Mouse (Mus musculus) cerebellum, adult (tissue): ENCODE measurements around the gene Fbxw2.
"Not testable (repeated sequence)": the region's sequence is repeated elsewhere in the genome, so short reads cannot be mapped to it uniquely, and the experiment has no call there.

Experiments used
- ATAC-seq: cut with Nextera tagmentation; 2 replicates; pipeline ENCODE4 v1.9.2; 2017; ENCODE audit warnings: mild to moderate bottlenecking, moderate library complexity, mixed read lengths; ENCODE audit not compliant: insufficient number of reproducible peaks, low FRiP score, low TSS enrichment

The Fbxw2 gene

DNA sequence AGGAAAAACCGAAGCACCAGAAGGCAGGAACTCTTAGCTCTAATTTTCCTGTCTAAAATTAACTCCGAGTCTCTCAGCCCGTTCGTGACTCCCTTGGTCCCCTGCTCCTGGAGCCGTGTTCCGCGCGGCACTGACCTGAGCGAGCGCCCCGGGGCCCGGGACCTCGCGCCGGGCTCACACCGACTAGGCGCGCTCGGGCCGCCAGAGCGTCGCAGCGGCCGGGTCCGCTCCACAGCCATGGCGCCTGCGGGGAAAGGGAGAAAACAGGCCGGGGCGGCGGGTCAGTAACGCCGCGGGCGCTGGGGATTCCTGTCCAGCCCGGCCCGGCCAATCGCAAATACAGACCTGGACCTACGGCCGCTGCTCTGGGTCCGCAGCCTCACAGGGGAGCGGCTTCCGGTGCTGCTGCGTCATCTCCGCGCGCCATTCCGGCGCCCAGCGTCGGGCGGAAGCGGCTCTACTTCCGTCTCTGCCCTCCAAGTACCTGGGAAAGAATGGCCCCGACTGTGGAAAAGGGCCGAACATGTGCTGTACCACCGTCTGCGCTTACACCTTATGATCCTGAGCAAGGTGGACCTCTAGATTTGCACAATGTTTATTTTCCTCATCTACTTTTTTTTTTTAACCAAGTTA is at the start of gene Fbxw2:
Gene Fbxw2 (minus strand): TSS at position 485 of the 633 bp plus-strand sequence.
- ATAC-seq: peak; percentile 97

DNA sequence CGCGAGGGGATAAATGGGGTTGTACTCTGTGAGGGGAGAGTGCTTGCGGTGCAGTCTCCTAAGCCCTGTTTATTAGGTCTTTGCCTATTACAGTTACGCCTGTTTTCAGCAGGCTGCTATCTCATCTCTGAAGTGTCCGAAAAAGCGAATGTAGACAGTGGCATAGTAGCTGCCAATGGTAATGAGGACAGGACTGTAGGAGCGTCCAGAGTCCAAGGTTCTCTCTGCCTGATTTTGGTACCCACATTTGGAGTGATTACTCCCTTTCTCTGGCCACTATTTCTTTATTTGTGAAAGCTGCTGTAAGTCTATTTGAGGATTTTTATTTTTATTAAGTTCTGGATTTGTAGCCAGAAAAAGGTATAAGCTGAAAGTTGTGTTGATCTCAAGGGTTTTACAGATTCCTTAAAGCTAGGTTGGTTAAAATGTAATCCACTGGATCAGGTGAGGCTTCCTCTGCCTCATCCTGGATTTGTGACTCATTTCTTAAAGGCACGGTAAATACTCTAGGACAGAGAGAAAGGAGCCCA is 48.8 kb upstream of the Fbxw2 start, which contains the start of gene Psmd5:
Gene Psmd5 (minus strand): TSS at position 153 of the 530 bp plus-strand sequence.
- no peak for ATAC-seq

DNA sequence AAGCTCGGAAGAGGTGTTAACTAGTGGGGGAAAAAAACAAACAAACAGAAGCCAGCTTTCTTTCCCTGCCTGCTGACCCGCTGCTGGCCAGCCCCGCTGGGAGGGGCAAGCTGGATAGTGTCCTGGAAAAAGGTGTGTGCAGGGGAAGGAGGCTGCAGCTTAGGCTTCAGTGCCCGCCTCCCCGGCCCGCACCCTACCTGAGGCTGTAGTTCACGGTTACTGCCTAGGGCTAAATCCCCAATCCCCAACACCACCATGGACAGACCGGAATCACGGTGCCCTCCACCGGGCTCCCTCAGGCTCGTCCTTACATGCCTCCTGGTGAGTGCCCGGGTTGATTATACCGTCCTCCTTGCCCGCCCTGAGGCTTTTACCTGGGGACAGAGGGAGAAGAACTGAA is 48.2 kb upstream of the Fbxw2 start, which contains the start of gene Cutal:
Gene Cutal (plus strand): TSS at position 126 of the 400 bp plus-strand sequence.
- ATAC-seq: no peak

DNA sequence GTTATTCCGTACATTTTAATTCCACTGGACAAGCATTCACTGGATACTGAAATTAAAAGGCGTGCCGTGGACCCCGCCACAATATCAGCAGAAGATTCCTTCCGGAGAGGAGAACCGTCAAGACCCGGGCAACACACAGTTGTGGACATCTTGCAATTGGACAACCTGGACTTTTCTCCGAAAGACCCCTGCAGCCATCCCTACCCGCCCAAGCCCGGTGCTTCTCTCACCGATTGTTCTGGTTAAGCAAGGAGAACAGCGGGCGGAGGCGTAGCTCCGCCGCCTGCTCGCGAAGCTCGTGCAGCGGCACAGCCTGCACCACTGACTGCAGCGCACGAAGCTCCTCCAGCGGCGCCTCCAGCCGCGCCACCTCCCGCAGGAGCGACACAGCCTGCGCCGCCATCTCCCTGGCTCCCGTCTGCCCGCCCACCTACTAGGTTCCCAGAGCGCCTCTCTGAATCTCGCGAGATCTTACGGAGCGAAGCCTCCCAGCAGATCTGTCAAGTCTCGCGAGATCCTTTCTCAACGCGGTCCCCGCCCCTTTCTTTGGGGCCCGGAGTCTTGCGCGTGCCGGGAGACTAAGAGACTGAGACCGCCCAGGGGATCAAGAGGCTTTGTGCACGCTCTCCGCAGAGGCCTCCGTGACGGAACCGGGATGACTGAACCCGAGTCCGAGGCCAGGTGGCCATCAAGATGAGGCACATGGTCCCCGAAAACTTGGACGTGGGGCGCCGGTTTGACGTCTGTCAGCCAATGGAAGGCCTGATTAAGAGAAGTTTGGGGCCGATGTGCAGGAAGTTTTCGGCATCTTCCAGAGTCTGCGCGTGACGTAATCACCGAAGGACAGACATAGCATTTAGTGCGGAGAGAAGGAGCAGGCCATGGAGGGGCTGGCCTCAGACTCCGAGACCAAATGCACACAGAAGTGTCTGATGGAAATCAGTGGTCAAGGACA is 44.7 kb upstream of the Fbxw2 start:
- peak; percentile 98 for ATAC-seq

DNA sequence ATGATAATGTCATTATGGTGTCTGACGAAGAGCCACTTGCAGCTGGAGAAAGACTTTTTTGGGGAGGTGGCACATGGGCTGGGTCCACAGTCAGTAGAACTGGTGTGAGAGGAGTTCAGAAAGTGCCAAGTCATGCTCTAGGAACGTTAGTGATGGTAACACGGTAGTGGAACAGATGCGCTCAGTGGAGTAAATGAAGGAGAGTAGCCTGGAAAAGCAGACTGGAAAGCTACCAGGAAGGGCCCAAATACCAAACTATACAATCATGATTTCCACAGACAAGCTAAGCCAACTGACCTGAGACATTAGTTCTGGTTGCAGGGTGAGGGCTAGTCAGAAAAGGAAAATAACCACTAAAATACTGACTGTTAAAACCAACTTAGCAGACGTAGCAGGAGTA is 43.6 kb upstream of the Fbxw2 start:
- ATAC-seq: no peak

DNA sequence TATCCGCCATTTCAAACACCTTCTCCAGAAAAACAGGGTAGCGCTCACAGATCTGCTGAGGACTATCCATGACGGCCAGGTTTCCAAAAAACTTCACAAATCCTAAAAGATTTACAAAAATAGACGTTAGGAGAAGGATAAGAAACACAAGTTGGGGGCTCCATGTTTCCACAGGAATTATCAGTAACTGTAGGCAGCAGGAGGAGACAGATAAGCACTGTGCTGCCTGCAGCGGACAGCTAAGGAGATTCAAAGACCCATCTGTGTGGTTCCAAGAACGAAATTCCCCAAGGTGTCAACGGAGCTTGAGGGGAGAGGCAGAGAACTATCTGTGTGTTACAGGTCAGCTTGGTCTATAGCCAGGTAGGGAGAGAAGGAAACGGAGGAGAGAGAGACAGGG is 31.6 kb upstream of the Fbxw2 start:
- no peak for ATAC-seq

DNA sequence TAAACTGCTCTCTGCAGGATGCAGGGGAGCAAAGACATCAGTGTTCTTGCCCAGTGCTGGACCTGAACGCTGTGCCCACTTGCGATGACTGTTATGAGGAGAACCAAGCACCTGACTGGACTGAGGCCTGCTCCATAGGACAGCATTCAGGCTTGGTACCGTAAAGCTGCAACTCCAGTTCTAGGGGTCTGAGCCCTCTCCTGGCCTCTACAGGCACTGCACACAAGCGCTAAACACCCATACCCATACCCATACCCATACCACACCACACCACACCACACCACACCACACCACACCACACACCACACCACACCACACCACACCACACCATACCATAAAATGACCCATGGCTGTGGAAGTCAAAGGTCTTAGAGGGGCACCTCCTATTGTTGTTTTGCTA is 29.2 kb upstream of the Fbxw2 start:
- no peak for ATAC-seq

DNA sequence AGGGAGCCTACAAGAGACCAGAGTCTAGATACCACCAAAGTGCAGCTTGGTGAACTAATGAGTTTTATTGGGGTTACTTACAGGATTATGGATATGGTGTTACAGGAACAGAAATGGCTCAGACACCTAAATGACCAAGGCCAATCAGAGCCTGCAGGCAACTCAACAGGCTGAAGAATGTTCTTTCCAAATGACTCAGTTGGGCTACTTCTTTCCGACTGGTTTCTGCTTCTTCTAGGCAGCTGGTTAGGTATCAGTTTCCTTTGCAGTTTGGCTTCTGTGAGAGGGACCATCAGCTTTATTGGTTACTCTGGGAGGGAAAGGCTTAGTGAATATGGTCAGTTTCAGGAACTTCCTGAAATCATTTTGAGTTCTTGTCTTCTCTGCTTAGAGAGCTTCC is 21.6 kb upstream of the Fbxw2 start:
- ATAC-seq: no peak

DNA sequence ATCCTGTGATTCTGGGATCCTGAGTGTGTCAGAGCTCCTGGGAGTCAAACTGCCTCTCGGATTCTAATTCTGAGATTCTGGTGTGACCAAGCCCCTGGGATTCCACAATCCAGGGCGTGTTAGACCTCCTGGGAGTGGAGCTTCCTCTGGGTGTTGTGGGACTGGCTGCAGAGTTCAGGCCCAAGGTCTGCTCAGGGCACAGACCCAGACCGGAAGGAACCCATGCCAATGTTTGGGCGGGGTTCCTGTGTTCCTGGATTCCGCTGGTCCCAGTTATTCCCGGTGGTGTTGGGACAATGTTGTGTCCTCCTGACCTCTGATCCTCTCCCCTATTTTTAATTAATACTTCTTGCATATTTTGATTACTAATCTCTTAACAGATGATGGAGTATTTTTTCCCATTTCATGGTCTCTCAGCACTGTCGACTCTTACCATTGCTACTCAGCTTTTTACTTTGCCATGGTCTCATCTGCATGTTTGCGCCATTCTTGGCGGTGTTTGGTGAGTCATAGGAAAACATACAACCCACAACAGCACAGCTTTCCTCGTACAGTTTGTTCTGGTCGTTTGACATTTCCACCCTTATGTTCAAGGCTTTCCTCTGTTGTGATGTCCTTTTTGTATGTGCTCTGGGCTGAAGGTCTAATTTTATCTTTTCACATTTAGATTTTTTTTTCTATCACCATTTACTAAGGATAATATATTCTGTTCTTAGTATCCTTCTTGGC is 17.3 kb upstream of the Fbxw2 start:
- ATAC-seq: no peak

DNA sequence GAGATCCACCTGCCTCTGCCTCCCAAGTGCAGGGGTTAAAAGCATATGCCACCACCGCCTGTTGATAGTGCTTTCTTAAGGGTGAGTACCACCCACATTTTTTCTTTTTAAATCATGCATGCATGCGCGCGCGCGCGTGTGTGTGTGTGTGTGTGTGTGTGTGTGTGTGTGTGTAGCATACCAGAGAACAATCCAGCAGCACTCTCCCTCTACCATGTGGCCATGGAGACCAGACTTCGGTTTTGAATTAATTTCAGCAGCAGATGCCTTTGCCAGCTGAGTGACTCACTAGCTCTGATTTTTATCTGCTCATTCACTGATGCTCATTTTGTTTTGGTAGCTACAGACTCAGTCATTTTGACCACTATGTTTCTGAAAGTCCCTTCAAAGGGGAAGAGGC is 15.6 kb upstream of the Fbxw2 start:
- no peak for ATAC-seq

DNA sequence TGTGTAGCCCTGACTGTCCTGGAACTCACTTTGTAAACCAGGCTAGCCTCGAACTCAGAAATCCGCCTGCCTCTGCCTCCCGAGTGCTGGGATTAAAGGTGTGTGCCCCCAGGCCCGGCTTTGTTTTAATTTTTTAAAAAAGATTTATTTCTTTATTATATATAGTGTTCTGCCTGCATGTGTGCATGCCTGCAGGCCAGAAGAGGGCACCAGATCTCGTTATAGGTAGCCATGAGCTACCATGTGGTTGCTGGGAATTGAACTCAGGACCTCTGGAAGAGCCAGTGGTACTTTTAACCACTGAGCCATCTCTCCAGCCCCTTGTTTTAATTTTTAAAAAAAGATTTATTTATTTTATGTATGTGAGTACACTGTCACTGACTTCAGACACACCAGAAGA is 14.0 kb upstream of the Fbxw2 start:
- ATAC-seq: not testable (repeated sequence)

DNA sequence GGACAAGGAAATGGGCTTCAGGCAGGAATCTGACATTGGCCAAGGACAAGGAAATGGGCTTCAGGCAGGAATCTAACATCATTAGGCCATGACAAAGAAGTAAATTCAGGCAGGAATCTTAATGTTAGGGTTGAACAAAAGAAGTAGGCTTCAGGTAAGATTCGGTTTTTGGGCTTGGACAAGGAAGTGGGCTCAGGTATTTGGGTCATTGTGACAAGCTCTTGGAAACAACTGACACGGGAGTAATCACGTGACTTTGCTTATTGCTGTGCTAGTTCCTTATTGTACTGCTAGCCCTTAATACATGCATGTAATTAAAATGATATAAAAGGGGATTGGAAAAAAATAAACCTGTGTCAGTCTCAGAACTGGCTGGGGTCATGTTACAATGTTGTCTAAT is 9.6 kb upstream of the Fbxw2 start:
- ATAC-seq: no peak

DNA sequence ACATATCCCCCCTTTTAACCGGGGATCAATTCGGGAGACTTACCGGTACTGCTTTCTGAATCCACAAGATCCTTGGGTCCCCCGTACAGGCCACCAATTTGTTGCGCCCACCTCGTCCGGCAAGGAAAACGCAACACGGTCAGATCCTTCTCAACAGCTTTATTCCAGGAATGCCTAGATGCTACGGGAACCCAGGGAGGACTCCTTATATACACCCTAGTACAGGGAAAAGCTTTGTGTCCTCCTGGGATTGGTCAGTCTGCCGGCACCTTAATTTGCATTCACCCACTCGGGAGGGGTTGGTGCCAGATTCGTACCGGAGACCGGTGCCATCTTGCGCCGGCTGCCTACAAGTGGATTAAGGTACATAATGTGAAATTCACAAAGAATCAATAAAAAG is 7.5 kb upstream of the Fbxw2 start:
- ATAC-seq: no peak

DNA sequence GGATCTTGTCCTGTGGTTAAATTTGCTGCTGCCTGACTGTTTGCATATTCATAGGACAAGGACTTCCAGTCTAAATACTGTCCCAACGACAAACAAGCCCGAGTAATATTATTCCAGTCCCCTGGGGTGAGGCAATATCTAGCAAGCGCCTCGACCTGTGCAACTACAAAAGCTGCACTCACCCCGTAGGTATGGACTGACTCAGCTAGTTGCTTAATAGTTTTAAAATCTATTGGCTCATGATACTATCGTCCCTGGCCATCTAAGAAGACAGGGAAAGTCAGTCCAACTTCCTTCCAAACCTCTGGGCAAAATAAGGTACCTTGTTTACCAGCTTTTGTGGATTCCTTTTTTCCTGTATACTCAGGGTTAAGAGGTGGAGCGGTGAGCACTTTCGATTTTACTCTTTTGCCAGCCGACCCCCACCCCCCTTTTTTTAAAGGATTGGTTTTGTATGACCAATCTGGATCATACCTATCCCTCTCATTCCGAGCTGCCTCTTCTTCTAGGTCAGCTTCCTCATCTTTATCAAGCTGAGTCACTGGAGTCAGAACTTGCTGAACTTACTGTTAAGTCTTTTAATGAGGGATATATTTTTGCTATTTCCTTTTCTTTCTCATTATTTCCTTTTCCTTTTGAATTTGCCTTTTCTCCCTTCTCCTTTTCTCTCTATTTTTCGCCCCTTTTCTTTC is 6.8 kb upstream of the Fbxw2 start, which contains the start of gene Gm34653:
Gene Gm34653 (plus strand): TSS at position 242 of the 692 bp plus-strand sequence.
- not testable (repeated sequence) for ATAC-seq

DNA sequence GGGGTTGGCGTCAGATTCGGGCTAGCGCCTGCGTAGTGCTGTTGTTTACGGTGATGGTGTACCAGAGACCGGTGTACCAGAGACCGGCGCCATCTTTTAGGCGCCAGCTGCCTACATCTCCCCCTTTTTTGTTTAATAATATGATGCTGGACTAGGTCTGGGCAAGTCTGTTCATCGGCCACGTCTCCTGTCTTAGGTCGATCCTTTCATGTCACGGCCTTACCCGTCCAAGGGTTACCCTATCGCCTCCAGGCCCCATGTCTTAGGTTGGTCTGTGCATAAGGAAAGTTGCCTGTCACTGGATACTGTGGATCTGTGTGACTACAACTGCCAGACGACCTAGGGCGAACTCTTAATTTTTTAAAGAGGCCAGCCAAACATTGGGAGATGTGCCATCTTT is 4.0 kb upstream of the Fbxw2 start:
- not testable (repeated sequence) for ATAC-seq

DNA sequence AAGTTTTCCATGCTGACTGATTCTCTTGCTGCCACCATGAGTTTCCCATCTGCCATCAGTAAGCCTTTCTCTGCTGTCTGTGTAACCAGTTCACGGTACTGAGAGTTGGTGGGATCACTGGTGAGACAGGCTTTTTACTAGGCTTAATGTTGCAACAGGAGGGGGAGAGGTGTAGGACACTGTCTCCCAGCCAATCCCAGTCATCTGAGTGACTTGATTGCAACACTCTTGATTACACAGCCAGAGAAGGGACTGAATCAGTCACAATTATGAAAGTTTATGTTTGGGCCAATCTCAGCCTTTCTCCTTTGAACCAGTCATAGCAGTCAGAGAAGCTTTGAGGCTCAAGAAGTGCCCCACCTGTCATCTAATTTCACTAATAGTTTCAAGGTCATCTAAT is 1.9 kb upstream of the Fbxw2 start:
- ATAC-seq: no peak

DNA sequence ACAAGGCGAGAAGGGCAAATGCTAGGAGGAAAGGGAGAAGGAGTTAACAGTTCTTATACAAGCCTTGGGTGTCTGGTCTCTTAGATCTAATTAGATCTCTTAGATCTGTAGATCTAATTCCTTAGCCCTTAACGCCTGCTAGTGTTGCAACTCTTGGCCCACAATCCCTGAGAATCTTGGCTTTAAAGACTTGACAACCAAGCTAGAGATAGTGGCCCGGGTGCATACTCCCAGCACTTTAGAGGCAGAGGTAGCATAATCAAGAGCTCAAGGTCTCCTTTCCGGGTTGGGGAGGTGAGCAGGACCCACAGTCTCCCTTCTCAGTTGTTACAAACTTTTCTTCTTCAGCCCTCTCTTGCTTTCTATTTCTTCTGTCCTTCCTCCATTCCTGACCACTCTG is 1.5 kb upstream of the Fbxw2 start:
- ATAC-seq: no peak

DNA sequence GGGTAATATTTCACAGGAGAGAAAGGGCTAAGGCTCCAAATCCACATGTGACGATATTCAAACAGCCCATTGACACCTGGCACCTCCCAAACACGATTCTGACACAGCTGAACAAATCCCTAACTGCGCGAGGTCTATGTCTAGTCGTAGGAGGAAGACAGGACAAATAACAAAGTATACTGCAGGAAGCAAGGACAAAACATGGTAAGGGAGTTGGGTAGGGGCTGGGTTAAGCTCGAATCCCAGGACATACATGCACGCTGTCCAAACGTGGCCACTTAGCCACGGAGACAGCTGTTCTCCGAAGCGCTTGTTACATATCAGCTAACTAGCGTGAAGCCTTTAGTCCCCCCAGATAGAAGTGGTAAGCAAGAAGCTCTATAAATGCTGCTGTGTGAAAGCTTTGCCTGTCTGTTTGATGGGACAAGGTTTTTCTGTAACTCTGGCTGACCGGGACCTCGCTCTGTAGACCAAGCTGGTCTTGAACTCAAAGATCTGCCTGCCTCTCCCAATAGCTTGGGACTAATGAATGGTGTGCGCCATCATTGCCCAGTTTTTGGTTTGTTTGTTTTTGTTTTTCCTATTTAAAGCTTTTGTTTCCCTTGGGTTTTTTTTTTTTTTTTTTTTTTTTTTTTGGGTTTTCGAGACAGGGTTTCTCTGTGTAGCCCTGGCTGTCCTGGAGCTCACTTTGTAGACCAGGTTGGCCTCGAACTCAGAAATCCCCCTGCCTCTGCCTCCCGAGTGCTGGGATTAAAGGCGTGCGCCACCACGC is 535 bp upstream of the Fbxw2 start:
- no peak for ATAC-seq

DNA sequence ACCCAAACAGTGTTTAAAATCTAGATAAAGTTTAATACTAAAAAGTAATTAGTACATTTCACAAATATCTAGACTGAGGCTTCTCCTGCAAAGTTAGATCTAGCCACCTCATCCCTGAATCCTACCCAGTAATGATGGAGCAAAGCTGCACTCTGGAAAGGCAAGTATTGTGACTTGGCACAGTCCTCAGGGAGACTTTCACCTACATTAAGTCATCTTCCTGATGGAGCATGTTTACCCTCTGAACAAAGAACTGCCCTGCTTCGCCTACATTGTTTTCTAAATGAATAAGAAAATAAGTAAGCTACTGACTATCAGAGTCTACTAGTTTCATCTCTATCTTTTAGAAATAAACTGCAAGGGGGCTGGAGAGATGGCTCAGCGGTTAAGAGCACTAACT is 7.6 kb downstream of the Fbxw2 start:
- ATAC-seq: no peak
